Mouse (Mus musculus): ENCODE results near the gene Apopt1.

GRCm38 (mm10) chr12:111691346-111691872 lies 21.7 kb upstream of the Apopt1 start:
- 0 out of 2 replicates have a peak, but pooled peaks have one; percentile 2 for TF ChIP-seq CTCF (IDR thresholded peaks at IDR 0.05; ENCODE audit: insufficient read depth, low read length)
- TF ChIP-seq POLR2A (IDR thresholded peaks at IDR 0.05; ENCODE audit: borderline replicate concordance, extremely low read depth, low read depth, low read length): no peak
